Mouse (Mus musculus): ENCODE results near the gene Ap2b1. TPM values are rescaled to one million over a fixed set of nuclear protein-coding genes. Genes with fewer than 3 reads are reported as not detected.

Gene Ap2b1
- total and polyA plus RNA-seq, 2 experiments from 2014 or later = 20.1 to 51.6 TPM

- ATAC-seq (ENCODE audit: insufficient read depth, low read depth) = no peak
- H3K4me3 ChIP-seq (ENCODE audit: low read depth, low read length) = no peak overlapping the region
Measured at GRCm38 (mm10) chr11:83432533-83432932, 133.7 kb downstream of the Ap2b1 start.

GRCm38 (mm10) chr11:83437377-83437776 lies 138.6 kb downstream of the Ap2b1 start, which contains the start of gene 1700020L24Rik:
Gene 1700020L24Rik, plus strand, starts transcription at chr11:83437677.
- TF ChIP-seq EP300 (IDR thresholded peaks at IDR 0.05; ENCODE audit: low read depth) (no peak), CTCF (IDR thresholded peaks at IDR 0.05; ENCODE audit: low read depth) (no peak)
- peaks cover 10% of the 10 kb centered on the region for H3K27me3 ChIP-seq (ENCODE audit: control insufficient read depth, insufficient read depth, low read length)
- no peak within 1 kb of the TSS for H3K4me3 ChIP-seq (ENCODE audit: low read depth, low read length)
- no peak within 1 kb of the TSS for H3K27ac ChIP-seq (ENCODE audit: low read depth)
- no peaks in the 10 kb centered on the region for H3K36me3 ChIP-seq (replicated peaks; ENCODE audit: control insufficient read depth, insufficient read depth, low read length)
- no peaks in the 10 kb centered on the region for H3K9me3 ChIP-seq (replicated peaks; ENCODE audit: control insufficient read depth, low read length)
- 75% methylated on average over 1 of the region's 1 CpGs for WGBS
- DNase-seq (ENCODE audit: low spot score) = no peak
- no peak within 1 kb of the TSS for H3K4me2 ChIP-seq (ENCODE audit: low read depth, low read length)
- no peak for ATAC-seq (ENCODE audit: insufficient read depth, low read depth)
- H3K4me1 ChIP-seq (ENCODE audit: control insufficient read depth, insufficient read depth) = peaks cover 13% of the 10 kb centered on the region
- H3K9ac ChIP-seq (replicated peaks; ENCODE audit: low read depth, low read length) = no peak within 1 kb of the TSS

More at GRCm38 (mm10) chr11:83432533-83432932, 133.7 kb downstream of the Ap2b1 start:
- H3K36me3 ChIP-seq (replicated peaks; ENCODE audit: control insufficient read depth, insufficient read depth, low read length) = no peaks in the 10 kb centered on the region
- TF ChIP-seq CTCF (IDR thresholded peaks at IDR 0.05; ENCODE audit: low read depth) (no peak), EP300 (IDR thresholded peaks at IDR 0.05; ENCODE audit: low read depth) (no peak)
- H3K9ac ChIP-seq (replicated peaks; ENCODE audit: low read depth, low read length) = no peak overlapping the region
- H3K27ac ChIP-seq (ENCODE audit: low read depth) = no peak overlapping the region
- peaks cover 7% of the 10 kb centered on the region for H3K27me3 ChIP-seq (ENCODE audit: control insufficient read depth, insufficient read depth, low read length)
- peaks cover 8% of the 10 kb centered on the region for H3K4me1 ChIP-seq (ENCODE audit: control insufficient read depth, insufficient read depth)
- H3K4me2 ChIP-seq (ENCODE audit: low read depth, low read length) = no peak overlapping the region
- 56% methylated on average over 2 of the region's 2 CpGs for WGBS
- no peak for DNase-seq (ENCODE audit: low spot score)
- no peaks in the 10 kb centered on the region for H3K9me3 ChIP-seq (replicated peaks; ENCODE audit: control insufficient read depth, low read length)

GRCm38 (mm10) chr11:83439426-83440060 lies 140.7 kb downstream of the Ap2b1 start:
- no peak for TF ChIP-seq EP300 (IDR thresholded peaks at IDR 0.05; ENCODE audit: low read depth)
- TF ChIP-seq CTCF (IDR thresholded peaks at IDR 0.05; ENCODE audit: low read depth) = no peak
- 29% methylated on average over 11 of the region's 11 CpGs for WGBS
- Histone ChIP-seq H3K9me3 (replicated peaks; ENCODE audit: control insufficient read depth, low read length) (no peaks in the 10 kb centered on the region), H3K9ac (replicated peaks; ENCODE audit: low read depth, low read length) (peak overlapping the region; percentile 51; the same call in 1 of the 2 replicates), H3K4me1 (ENCODE audit: control insufficient read depth, insufficient read depth) (peaks cover 16% of the 10 kb centered on the region), H3K4me3 (ENCODE audit: low read depth, low read length) (peak overlapping the region; percentile 54), H3K27ac (ENCODE audit: low read depth) (no peak overlapping the region), H3K27me3 (ENCODE audit: control insufficient read depth, insufficient read depth, low read length) (peaks cover 30% of the 10 kb centered on the region), H3K36me3 (replicated peaks; ENCODE audit: control insufficient read depth, insufficient read depth, low read length) (no peaks in the 10 kb centered on the region), H3K4me2 (ENCODE audit: low read depth, low read length) (peak overlapping the region; percentile 79)
- DNase-seq (ENCODE audit: low spot score) (no peak), ATAC-seq (ENCODE audit: insufficient read depth, low read depth) (no peak)

GRCm38 (mm10) chr11:83440081-83441064 lies 141.5 kb downstream of the Ap2b1 start:
- H3K27ac ChIP-seq (ENCODE audit: low read depth) = peak overlapping the region; percentile 54; the same call in 1 of the 2 replicates
- H3K36me3 ChIP-seq (replicated peaks; ENCODE audit: control insufficient read depth, insufficient read depth, low read length) = no peaks in the 10 kb centered on the region
- H3K4me3 ChIP-seq (ENCODE audit: low read depth, low read length) = peak overlapping the region; percentile 54
- WGBS = under 1% methylated on average over 61 of the region's 75 CpGs
- H3K4me2 ChIP-seq (ENCODE audit: low read depth, low read length) = peak overlapping the region; percentile 79
- no peak for TF ChIP-seq EP300 (IDR thresholded peaks at IDR 0.05; ENCODE audit: low read depth)
- peak; percentile 96 for TF ChIP-seq CTCF (IDR thresholded peaks at IDR 0.05; ENCODE audit: low read depth)
- H3K27me3 ChIP-seq (ENCODE audit: control insufficient read depth, insufficient read depth, low read length) = peaks cover 39% of the 10 kb centered on the region
- H3K4me1 ChIP-seq (ENCODE audit: control insufficient read depth, insufficient read depth) = peaks cover 16% of the 10 kb centered on the region
- DNase-seq (ENCODE audit: low spot score) (peak; percentile 80), ATAC-seq (ENCODE audit: insufficient read depth, low read depth) (peak; percentile 90)
- peak overlapping the region; percentile 51 for H3K9ac ChIP-seq (replicated peaks; ENCODE audit: low read depth, low read length)
- H3K9me3 ChIP-seq (replicated peaks; ENCODE audit: control insufficient read depth, low read length) = no peaks in the 10 kb centered on the region

GRCm38 (mm10) chr11:83441235-83441634 lies 142.4 kb downstream of the Ap2b1 start:
- Histone ChIP-seq H3K4me3 (ENCODE audit: low read depth, low read length) (peak overlapping the region; percentile 54), H3K27me3 (ENCODE audit: control insufficient read depth, insufficient read depth, low read length) (peaks cover 41% of the 10 kb centered on the region), H3K4me2 (ENCODE audit: low read depth, low read length) (peak overlapping the region; percentile 79), H3K36me3 (replicated peaks; ENCODE audit: control insufficient read depth, insufficient read depth, low read length) (no peaks in the 10 kb centered on the region), H3K4me1 (ENCODE audit: control insufficient read depth, insufficient read depth) (peaks cover 16% of the 10 kb centered on the region), H3K9me3 (replicated peaks; ENCODE audit: control insufficient read depth, low read length) (no peaks in the 10 kb centered on the region), H3K27ac (ENCODE audit: low read depth) (peak overlapping the region; percentile 54; the same call in 1 of the 2 replicates), H3K9ac (replicated peaks; ENCODE audit: low read depth, low read length) (no peak overlapping the region; the same call in 1 of the 2 replicates)
- TF ChIP-seq CTCF (IDR thresholded peaks at IDR 0.05; ENCODE audit: low read depth) = no peak
- TF ChIP-seq EP300 (IDR thresholded peaks at IDR 0.05; ENCODE audit: low read depth) = peak; percentile 65; the same call in 1 of the 2 replicates
- peak; percentile 57 for ATAC-seq (ENCODE audit: insufficient read depth, low read depth)
- peak; percentile 69 for DNase-seq (ENCODE audit: low spot score)
- 18% methylated on average over 7 of the region's 7 CpGs for WGBS

Measured in heart, postnatal 0 days (tissue).